Mouse (Mus musculus): ENCODE results near the gene Gm8660. TPM values are rescaled to one million over a fixed set of nuclear protein-coding genes. Genes with fewer than 3 reads are reported as not detected.

Gene Gm8660
- total RNA-seq (2023), result not detected in 2 replicates

DNA sequence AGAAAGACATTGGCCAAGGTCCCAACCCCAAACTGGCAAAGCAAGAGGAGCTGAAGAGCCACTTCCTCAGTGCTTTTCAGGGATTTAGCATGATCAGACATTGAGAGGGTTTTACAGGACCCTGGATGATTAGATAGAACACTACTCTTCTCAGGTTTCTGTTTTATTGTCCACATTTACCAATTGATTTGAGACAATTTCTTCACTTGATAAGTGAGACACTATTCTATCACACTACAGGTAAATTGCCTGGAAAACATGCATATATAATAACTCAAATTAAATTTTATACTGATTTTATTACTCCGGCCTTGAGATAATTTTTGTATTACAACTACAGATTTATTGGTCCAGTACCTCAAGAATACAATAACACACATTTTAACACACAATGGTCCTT lies at the start of gene Gm8660:
TSS of gene Gm8660 (minus strand) at position 101 of the 400 bp plus-strand sequence.

DNA sequence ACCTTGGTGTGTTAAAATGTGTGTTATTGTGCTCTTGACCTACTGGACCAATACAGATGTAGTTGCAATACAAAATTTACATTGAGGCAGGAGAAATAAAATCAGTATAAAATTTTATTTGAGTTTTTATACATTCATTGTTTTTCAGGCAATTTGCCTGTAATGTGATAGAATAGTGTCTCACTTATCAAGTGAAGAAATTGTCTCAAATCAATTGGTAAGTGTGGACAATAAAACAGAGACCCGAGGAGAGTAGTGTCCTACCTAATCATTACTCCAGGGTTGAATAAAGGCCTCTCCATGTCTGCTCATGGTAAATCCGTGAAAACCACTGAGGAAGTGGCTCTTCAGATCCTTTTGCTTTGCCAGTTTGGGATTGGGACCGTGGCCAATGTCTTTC lies 42.4 kb upstream of the Gm8660 start, which contains the start of gene Vmn1r148:
TSS of gene Vmn1r148 (plus strand) at position 301 of the 400 bp plus-strand sequence.

DNA sequence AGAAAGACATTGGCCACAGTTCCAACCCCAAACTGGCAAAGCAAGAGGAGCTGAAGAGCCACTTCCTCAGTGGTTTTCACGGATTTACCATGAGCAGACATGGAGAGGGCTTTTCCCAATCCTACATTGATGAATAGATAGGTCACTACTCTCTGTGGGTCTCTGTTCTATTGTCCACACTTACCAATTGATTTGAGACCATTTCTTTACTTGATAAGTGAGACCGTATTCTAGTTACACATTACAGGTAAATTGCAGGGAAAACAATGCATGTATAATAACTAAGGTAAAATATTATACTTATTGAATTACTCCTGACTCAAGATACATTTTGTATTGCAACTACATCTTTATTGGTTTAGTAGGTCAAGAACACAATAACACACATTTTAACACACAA lies 41.2 kb downstream of the Gm8660 start, which contains the start of gene Gm4187:
TSS of gene Gm4187 (minus strand) at position 101 of the 400 bp plus-strand sequence.

Other genes with a start within 250 kb of the Gm8660 start
- gene Gm10666, start 236.3 kb downstream of the Gm8660 start, total RNA-seq (2023), result not detected in 2 replicates
- gene Vmn1r142, start 207.0 kb downstream of the Gm8660 start, total RNA-seq (2023), result not detected in 2 replicates
- not detected in 2 replicates for gene Vmn1r143, start 181.7 kb downstream of the Gm8660 start, total RNA-seq (2023)
- not detected in 2 replicates for gene Gm8653, start 169.8 kb downstream of the Gm8660 start, total RNA-seq (2023)
- gene Gm8453, start 141.6 kb downstream of the Gm8660 start, total RNA-seq (2023), result not detected in 2 replicates
- not detected in 2 replicates for gene Gm4187, start 41.3 kb downstream of the Gm8660 start, total RNA-seq (2023)
- gene Vmn1r148, start 42.5 kb upstream of the Gm8660 start, total RNA-seq (2023), result not detected in 2 replicates
- gene Vmn1r149, start 67.2 kb upstream of the Gm8660 start, total RNA-seq (2023), result not detected in 2 replicates
- not detected in 2 replicates for gene Gm10665, start 93.0 kb upstream of the Gm8660 start, total RNA-seq (2023)
- gene Vmn1r151, start 128.6 kb upstream of the Gm8660 start, total RNA-seq (2023), result not detected in 2 replicates
- gene Vmn1r152, start 151.9 kb upstream of the Gm8660 start, total RNA-seq (2023), result not detected in 2 replicates
- gene Gm8677, start 163.8 kb upstream of the Gm8660 start, total RNA-seq (2023), result not detected in 2 replicates
- gene Gm4201, start 194.3 kb upstream of the Gm8660 start, total RNA-seq (2023), result not detected in 2 replicates
- not detected in 2 replicates for gene Gm4565, start 217.1 kb upstream of the Gm8660 start, total RNA-seq (2023)

All from neutrophil, adult 65 days (primary cell).